Mouse (Mus musculus) bone marrow, adult 2 months (tissue): Measurements from ENCODE around the gene Dct.

Experiments
- CTCF ChIP-seq: fragments of 200-500 bp; IDR thresholded peaks from 2 replicates; pipeline ENCODE4 v1.5.1; 2011; ENCODE audit warnings: low read length, control low read depth; ENCODE audit not compliant: control insufficient read depth, insufficient read depth
- POLR2A ChIP-seq: fragments of 200-500 bp; IDR thresholded peaks from 2 replicates; pipeline ENCODE4 v1.6.1; 2011; ENCODE audit warnings: low read depth, mild to moderate bottlenecking, control low read depth, low read length, borderline replicate concordance; ENCODE audit not compliant: control insufficient read depth

GRCm38 (mm10) chr14:118052770-118053169, 726 bp upstream of the Dct start:
- TF ChIP-seq CTCF (no peak), POLR2A (no peak)
